Mouse (Mus musculus): Measurements from ENCODE around the gene Alpk1.

Gene Alpk1

DNA sequence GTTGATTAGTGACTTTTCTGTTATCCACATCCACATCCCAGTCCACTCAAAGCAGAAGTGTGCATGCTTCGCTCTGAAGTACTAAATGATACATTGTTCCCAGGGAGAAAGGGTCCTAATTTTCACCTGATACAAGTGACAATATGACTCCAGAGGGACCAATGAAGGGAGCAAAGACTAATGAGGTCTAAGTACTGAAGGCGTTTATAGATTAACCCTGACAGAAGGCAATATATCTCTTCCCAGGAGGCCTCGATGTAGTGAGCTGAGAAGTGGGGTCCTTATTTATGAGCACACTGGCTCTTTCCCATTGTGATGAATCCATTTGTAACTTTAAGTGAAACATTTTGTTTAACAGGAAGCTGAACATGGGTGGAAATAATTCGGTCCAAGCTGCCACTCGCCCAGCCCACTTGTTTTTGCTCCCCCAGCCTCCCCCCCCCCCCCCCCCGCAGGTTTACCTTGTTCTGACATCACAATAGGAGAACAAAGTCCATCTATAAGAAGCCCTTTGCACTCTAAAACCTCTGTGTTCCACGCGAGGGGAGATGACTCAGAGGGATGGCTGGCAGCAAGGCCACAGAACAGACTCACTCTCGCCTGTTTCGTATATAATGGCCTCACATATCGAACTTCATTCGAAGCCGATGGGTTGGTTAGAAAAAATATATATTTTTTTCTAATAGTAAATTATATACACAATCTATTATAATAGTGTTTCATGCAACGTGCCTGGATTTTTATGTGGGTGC is 36.5 kb downstream of the Alpk1 start:
- no peak for DNase-seq (ENCODE audit: inconsistent ontology term)

DNA sequence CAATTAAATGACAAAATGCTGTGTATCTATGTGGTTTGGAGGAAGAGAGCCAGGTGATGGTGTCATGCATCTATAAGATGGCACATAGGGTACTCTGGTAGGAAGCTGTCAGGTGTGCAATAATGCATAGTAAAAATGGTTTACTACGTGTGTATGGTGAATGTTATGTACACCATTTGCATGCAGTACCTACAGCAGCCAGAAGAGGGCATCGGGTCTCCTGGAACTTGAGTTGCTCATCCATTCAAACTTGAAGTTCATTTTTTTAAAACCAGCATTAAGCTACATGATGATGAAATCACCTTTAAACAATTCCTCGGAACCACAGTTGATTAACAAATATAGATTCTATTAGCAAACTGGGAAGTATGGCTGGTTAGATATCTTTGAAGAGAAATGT is 38.9 kb downstream of the Alpk1 start:
- DNase-seq (ENCODE audit: inconsistent ontology term), result no peak

DNA sequence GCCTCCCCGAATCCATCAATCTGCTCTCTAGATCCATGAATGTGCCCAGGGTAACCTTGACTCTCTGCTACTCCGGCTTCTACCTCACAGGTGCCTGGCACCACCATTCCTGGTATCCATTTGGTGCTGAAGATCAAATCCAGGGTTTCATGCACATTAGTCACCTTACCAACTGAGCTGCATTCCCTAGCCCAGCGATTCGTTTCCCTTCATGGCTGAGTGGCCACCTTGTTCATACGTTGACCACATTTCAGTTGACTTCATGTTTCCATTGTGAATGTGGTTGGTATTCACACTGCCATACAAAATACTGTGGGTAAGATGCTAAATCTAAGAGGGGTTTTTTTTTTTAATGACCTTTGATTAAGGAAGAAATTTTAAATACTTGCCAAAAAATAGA is 42.5 kb downstream of the Alpk1 start:
- DNase-seq (ENCODE audit: inconsistent ontology term), result peak; percentile 69

DNA sequence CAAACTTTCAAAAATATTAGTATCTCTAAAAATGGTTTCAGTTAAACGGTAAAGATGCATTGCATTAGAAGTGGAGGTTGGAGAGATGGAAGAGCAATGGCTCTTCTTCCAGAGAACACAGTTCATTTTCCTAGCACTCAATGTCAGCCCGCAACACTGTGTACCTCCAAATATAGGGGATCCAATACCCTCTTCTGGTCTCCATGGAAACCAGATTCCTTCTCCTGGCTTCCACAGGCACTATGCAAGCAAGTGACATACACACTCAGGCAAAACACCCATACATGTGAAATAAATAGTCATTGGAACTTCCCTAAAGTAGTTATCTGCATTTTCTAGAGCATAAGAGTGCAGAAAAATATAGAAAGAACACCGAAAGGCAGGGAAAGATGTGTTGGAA is 44.9 kb downstream of the Alpk1 start:
- DNase-seq (ENCODE audit: inconsistent ontology term), result no peak

DNA sequence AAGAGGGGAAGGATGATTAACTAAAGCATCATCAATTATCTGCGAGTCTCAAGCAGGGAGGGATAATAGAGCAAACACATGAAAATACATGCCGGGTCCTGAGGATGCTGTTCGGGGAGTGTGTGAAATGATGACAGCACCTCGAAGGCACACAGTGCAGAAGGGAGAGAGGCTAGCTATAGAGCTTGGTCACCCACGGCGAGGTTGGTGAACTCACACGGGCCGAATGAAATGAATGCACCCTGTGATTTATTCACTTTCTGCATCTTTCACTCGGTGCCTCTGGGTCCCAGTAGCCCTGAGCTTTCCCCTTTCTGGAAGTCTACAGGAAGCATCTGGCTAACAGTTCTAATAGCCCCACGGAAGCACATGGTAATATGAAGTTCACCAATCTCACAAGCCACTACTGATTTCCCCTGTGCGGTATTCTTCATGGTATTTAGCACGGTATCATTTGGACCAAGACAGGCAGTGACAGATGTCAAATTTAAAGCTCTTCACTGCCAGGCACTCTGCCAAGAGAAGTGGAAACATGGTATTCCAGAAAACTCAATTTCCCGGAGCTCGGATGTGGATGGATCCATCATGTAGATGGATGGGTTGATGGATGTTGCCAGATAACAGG is 50.7 kb downstream of the Alpk1 start:
- peak; percentile 40 for DNase-seq (ENCODE audit: inconsistent ontology term)

DNA sequence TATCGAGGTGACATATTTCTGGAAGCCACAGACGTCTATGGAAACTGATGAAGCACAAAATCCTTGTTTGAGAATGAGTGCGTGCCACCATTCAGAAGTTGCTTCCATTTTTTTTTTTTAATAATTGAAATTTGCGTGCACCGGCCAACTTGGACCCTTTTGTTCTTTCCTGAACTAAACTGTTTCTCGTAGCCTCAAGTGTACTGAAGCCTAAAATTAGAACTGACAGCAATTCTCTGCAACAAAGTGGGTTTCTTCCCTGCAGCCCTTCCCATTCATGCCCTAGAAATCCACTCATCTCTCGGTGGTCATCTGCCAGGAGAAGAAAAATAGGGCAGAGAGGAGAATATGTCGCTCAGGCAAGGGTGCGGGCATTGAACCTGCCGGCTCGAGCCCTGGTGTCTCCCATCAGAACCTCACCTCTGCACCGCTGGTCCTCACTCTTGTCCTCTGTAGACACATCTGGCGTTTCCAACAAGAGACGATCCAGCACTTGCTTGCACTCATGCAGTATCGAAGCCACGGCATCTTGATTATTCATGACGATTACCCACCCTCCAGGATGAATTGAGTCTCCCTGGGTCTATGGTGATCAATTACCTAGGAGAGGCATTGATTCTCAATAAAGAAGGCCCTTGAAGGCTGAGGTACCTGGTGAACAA is 51.3 kb downstream of the Alpk1 start:
- DNase-seq (ENCODE audit: inconsistent ontology term), result peak; percentile 92

DNA sequence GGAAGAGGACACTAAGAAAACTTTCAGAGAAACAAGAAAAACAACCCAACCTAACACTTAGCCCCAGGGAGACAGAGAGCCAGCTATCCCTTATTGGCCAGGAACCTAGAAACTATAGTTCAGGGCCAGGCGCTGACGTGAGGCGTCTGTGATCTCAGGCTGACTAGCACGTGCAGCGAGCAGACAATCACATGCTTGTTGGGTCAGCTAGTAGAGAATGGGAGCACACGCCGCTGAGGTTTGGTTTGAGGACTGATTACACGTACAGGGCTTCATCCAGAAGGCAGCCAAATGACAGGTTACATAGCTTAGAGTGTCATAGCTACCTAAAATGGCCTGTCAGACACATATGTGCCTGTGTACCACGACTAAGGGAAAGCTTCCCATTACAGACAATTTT is 52.3 kb downstream of the Alpk1 start:
- peak; percentile 46 for DNase-seq (ENCODE audit: inconsistent ontology term)

DNA sequence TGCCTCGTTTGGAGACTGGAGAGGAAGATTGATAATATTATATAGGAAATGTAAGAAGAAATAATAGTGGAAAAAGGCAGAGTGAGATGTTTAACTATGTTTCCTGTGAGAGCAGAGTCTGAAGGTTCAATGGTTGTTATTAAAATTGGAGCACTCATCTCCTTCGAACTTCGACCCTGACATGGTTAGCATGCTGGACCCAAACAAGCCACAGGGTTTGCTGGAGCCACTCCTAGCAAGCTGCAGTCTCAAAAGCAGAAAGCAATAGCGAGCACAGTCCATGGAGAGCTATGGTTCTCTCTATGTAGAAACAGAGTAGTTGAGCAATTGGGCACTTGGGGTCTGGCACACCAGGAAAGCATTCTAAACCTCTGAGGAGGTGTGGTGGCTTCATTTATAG is 59.4 kb downstream of the Alpk1 start:
- no peak for DNase-seq (ENCODE audit: inconsistent ontology term)

DNA sequence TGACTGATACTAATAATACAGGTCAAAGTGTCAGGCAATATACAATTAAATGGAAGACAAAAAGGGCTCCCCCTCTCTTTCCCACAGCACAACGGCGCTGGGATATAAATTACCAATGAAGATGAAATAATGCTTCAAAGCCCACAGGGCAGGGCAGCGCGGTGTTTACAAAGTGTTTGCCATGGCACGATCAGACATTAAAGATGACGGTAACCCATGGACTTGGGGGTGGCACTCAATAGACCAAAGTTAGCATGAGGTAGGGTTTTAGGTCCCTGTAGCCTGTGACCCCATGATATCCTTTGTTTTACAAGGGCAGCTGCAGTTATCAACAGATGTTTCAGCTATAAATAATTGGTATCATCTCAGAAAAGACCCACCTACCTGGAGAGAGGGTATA is 60.3 kb downstream of the Alpk1 start:
- no peak for DNase-seq (ENCODE audit: inconsistent ontology term)

DNA sequence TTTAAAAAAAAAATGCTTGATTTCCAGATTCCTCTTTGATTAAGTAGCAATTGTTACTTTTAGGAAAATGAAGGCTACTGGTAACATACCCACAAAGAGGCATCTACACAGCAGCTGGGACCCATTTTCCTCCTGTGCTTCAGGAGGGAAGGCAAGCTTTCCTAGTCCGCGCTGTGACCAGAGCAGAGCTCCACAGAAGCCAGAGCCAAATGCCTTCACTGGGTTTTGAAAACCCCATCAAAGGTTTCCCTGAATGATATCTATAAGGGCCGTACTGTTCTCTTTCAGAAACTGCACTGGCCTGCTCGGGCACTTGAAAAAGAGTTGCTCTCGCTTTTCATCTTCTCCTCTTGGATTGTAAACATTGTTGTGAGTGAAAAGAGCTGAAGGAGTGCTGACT is 60.7 kb downstream of the Alpk1 start:
- no peak for DNase-seq (ENCODE audit: inconsistent ontology term)

DNA sequence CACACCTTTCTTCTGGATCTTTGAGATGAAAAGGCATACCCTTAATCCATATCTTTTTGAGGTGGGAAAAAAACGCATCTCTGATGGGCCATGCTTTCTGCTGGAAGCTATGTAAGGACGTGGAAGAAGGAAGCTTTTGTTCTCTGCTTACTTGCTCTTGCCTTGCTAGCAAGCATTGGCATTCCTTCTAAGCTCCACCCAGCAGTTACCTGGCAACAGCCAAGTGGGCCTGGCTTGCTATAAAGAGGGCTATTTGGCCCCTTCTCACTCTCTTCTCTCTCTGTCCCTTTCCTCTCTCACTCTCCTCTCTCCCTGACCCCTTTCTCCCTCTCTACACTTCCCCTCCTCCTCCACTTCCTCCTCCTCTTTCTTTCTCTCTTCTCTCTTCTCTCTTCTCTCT is 63.6 kb downstream of the Alpk1 start:
- no peak for DNase-seq (ENCODE audit: inconsistent ontology term)

DNA sequence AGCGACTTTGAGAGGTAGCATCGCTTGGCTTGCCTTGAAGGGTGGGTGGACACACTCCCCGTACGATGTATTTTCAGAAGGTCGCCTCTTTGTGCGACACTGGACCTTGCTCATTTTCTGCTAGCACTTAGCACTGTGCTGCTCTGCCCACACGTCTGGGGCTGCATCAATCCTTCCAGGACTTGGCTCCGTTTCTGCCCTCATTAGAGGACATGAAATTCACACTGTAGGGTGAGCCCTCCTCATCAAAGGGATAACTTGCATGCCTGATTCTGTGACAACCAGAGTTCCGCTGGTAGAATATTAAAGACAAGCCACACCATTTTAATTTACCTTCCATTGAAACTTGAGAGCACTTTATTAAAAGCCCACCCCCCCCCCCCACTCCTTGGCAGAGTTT is 67.2 kb downstream of the Alpk1 start:
- peak; percentile 72 for DNase-seq (ENCODE audit: inconsistent ontology term)

DNA sequence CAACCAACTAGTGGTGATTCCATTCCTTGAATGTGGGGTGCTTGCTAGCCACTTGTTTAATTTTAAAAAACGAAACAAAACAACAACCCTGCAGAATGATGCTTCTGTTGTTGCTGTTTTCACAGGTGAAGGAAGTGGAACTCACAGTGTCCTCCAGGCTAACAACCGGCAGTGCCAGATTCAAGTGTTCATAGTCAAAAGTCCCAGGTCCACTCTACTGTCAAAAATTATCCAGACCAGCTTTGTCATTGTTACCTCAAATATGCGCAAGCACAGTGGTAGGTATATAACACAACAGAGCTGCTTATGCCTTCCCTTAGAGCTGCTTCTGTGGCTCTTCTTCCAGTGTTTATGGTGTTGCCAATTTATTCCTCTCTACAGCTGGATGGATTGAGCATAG is 68.8 kb downstream of the Alpk1 start:
- no peak for DNase-seq (ENCODE audit: inconsistent ontology term)

DNA sequence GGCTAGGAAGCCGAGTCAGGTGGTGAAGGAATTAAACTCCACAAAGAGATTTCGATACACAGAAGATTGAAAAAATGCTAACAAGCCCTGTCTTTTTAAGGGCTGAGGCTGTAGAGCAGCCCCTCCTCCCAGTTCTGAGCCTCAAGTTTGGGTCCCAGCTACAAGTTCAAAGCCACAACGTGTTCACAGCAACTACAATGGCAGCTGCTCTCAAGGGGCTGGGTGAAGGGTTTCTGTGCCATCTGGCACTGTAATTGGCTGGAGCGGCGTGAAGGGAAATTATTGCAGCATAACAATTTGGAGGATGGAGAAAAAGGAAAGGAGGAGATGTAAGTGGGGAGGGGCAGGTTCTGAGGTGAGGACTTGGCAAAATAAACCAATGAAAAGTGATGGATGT is 73.2 kb downstream of the Alpk1 start:
- no peak for DNase-seq (ENCODE audit: inconsistent ontology term)

DNA sequence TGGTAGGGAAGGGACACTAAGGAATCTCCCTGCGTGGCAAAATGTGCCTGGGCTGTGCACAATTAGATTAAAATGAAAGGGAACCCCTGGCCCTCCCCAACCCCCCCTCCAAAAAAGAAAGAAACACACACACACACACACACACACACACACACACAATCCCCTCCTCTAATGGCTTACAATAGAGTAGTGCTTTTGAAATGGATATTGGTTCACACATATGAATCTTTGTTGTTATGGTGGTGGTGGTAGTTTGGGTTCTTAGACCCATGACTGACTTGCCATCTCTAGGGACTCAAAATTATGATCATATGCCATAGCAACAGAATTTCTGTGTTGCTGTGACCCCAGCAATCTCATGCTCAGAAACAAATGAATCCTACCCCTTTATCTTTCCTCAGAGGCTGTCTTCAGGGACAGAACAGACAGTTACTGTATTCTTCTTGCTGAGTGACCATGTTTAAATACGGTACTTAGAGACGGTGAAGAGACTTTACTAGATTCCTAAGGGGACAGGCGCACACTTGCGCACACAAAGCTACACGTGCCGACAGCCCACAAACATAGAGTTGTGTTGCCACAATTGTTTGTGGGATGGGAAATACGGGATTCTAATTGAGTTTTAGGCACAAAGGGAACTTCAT is 73.8 kb downstream of the Alpk1 start:
- no peak for DNase-seq (ENCODE audit: inconsistent ontology term)

DNA sequence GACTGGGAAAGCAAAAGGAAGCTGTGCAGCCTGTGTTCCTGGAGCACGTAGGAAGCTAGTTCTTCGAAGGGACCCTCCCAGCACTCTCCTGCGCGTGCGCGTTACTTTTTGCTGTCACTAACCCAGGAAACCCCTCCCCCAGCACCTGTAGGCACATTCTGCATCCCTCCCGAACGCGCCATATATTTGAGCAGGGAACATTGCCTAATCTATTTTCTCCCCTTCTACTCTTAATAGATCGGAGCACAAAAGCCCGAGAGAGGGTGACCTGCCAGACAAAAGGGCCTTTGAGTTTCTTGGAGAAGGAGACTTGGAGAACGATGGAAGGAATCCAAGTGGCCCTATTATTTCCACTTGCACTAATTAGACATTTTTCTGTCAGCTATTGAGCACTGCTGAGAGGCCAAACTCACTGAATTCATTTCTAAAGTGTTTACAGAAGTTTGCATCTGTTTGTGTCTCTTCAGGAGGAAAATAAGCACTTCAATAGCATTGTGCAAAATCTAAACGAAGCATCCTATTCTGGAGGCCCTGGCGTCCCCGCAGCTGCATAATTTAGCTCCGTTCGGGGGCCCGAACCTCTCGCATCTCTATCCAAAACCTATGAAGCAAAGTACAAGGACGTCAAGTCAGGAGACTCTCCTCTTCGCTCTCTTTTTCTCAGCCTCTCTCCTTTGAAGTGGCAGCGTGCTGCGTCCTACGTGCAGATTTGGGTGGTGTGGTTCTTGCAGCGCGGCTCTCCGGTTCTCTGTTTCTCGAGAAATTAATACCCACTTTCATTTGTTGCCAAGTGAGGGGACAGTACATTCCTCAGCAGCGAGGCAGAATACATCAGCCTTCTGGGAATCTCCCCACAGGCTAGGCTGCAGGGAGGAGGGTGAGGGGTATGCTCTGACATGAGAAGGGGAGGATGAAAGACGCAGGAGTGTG is 74.5 kb downstream of the Alpk1 start:
- DNase-seq (ENCODE audit: inconsistent ontology term), result peak; percentile 88

DNA sequence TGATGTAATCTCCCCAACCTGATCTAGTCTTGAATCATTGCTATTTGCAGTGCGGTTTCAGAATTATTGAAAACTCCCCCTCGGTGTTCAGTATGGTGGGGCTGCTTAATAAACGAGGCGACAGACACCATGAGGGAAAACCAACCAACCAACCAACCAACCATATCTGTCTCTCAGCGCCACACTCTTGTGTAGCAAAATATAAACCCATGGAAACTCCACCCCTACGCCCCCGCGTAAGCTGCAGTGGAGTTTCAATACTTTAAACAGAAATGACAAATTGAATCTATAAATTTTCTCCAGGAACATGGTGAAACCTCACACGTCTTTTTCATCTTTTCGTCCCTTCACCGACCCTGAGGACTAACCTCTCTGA is 75.2 kb downstream of the Alpk1 start:
- DNase-seq (ENCODE audit: inconsistent ontology term), result no peak

DNA sequence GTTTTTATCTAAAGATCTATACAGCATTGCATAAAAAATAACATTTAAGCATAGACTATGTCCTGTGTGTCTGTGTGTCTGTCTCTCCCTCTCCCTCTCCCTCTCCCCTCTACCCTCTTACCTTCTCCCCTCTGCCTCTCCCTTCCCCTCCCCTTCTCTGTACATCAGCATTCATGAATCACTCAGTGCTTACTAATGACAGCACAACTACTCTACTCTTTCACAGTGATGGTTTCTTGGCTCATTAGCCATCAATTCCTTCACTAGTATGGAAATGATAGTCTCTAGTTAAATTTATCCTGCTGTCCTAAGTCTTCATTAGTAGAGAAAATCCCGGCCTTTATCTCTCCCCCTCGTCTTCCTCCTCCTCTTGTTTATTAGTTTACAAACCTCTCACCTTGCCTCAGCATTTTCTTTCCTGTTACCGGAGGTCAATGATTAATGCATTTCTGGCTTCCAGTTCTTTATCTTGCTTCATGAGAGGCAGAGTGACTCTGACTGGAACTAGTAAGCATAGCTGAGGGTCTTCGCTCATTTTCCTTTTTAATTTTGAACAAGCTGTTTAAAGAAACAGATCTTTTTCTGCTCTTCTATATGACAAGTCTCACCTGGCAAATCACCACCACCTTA is 79.0 kb downstream of the Alpk1 start:
- no peak for DNase-seq (ENCODE audit: inconsistent ontology term)

DNA sequence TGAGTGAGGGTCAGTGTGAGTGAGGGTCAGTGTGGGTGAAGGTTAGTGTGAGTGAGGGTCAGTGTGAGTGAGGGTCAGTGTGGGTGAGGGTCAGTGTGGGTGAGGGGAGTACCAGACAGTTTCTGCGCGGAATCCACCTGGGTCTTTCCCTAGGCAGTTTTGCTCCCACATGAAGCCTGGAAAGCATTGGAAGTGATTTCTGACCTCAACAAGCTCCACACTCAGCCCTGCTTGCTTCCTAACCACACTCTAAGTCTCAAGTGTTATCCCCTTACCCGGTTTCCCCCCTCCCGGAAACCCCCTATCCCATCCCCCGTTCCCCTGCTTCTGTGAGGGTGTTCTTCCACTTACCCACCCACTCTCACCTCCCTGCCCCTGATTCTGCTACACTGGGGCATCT is 81.7 kb downstream of the Alpk1 start:
- DNase-seq (ENCODE audit: inconsistent ontology term), result no peak

DNA sequence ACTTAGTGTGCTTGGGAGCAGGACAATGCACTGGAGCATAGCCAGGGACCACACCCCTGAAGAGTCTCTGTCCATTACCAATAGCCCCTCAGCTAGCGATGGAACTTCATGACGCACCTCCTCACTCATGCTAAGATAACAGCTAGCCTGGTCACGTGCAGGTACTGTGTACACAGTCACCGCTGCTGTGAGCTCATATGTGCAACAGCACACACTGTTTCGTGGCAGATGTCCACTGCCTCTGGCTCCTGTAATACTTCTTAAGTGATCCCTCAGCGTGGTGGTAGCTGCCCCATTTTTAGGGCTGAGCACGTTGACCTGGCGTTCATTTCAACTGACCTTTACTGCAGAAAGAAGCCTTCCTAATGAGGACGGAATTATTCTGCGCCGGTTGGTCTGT is 83.8 kb downstream of the Alpk1 start:
- peak; percentile 38 for DNase-seq (ENCODE audit: inconsistent ontology term)
